Comparison of ENCODE assay signal across 11 mouse cellular contexts in genomic region chr3:97324046-97324445, GRCm38 (mm10). TPM values are rescaled to one million over a fixed set of nuclear protein-coding genes. Genes with fewer than 3 reads are reported as not detected.
DNase-seq lines count a peak whose midpoint lies in the region; ATAC-seq lines count a peak whose summit lies in the region.
"Had no signal": no experiment of that assay in that cellular context is flagged by ENCODE, and none has a peak within 500 bp of the region (broad histone marks: within the 10 kb centered on the region; RNA-seq: fewer than 3 reads in every experiment).

No protein-coding gene starts in this region.

- peak overlapping the region; percentile 17; the same call in 1 of the 2 replicates for H3K4me2 ChIP-seq in hindbrain, embryonic 12.5 days (replicated peaks)
- H3K4me2 ChIP-seq in midbrain, embryonic 14.5 days (ENCODE audit: low read length), result peak overlapping the region; percentile 34
- H3K4me2 ChIP-seq: embryonic facial prominence, embryonic 15.5 days; liver, embryonic 11.5 days had no signal

- no peaks in the 10 kb centered on the region for H3K36me3 ChIP-seq in hindbrain, embryonic 12.5 days
- H3K36me3 ChIP-seq in midbrain, embryonic 14.5 days (ENCODE audit: control insufficient read depth, insufficient read depth, low read length), result no peaks in the 10 kb centered on the region
- H3K36me3 ChIP-seq: embryonic facial prominence, embryonic 15.5 days had no signal

- 35% methylated on average over 17 of the region's 17 CpGs for WGBS in hindbrain, embryonic 12.5 days
- 34% methylated on average over 17 of the region's 17 CpGs for whole genome bisulfite sequencing in midbrain, embryonic 14.5 days

- H3K4me1 ChIP-seq in hindbrain, embryonic 12.5 days, result peaks cover 11% of the 10 kb centered on the region; the same call in 1 of the 2 replicates
- H3K4me1 ChIP-seq in midbrain, embryonic 14.5 days (ENCODE audit: control insufficient read depth, insufficient read depth, low read length), result peaks cover 15% of the 10 kb centered on the region; the same call in 1 of the 2 replicates
- H3K4me1 ChIP-seq: embryonic facial prominence, embryonic 15.5 days had no signal

- DNase-seq in cerebellum, postnatal 10 days, result peak; percentile 37 to 51
- DNase-seq in cerebellum, adult 11-12 months, result no peak
- DNase-seq in Muller cell, postnatal 12 days (ENCODE audit: inconsistent ontology term), result peak; percentile 36
- peak; percentile 49 for DNase-seq in midbrain, embryonic 14.5 days
- no peak for DNase-seq in kidney, adult 8-10 months
- DNase-seq in thymus, postnatal 10 days (ENCODE audit: low spot score in 2 of 2), result no peak
- no peak for DNase-seq in left cerebral cortex, postnatal 14 days (ENCODE audit: low spot score in 2 of 2)
- DNase-seq: gastrocnemius, postnatal 25 days had no signal

- no peaks in the 10 kb centered on the region; the same call in 1 of the 2 replicates for H3K9me3 ChIP-seq in hindbrain, embryonic 12.5 days (replicated peaks)
- no peaks in the 10 kb centered on the region for H3K9me3 ChIP-seq in midbrain, embryonic 14.5 days (ENCODE audit: control insufficient read depth, low read length)
- H3K9me3 ChIP-seq: embryonic facial prominence, embryonic 15.5 days had no signal

- no peaks in the 10 kb centered on the region; the same call in 1 of the 2 replicates for H3K27me3 ChIP-seq in hindbrain, embryonic 12.5 days
- H3K27me3 ChIP-seq in midbrain, embryonic 14.5 days (ENCODE audit: control insufficient read depth, insufficient read depth, low read length), result no peaks in the 10 kb centered on the region
- H3K27me3 ChIP-seq: embryonic facial prominence, embryonic 15.5 days had no signal

- intact Hi-C loops in left cerebral cortex, postnatal 14 days (cut with DNase I), result no loop called here

- H3K27ac ChIP-seq in hindbrain, embryonic 12.5 days, result no peak overlapping the region
- H3K27ac ChIP-seq in midbrain, embryonic 14.5 days (replicated peaks; ENCODE audit: low read depth, low read length), result no peak overlapping the region
- H3K27ac ChIP-seq: embryonic facial prominence, embryonic 15.5 days had no signal

- no peak overlapping the region for H3K4me3 ChIP-seq in hindbrain, embryonic 12.5 days
- no peak overlapping the region for H3K4me3 ChIP-seq in midbrain, embryonic 14.5 days (replicated peaks; ENCODE audit: low read depth, low read length)
- H3K4me3 ChIP-seq: embryonic facial prominence, embryonic 15.5 days had no signal

- ATAC-seq in hindbrain, embryonic 12.5 days (ENCODE audit: low FRiP score), result peak; percentile 75
- no peak for ATAC-seq in midbrain, embryonic 14.5 days (ENCODE audit: low FRiP score, low TSS enrichment)

- H3K9ac ChIP-seq in hindbrain, embryonic 12.5 days, result no peak overlapping the region
- H3K9ac ChIP-seq in midbrain, embryonic 14.5 days (replicated peaks; ENCODE audit: low read length), result no peak overlapping the region
- H3K9ac ChIP-seq: embryonic facial prominence, embryonic 15.5 days had no signal

RNA-seq across cellular contexts. Expression of gene Bcl9, which starts 26.3 kb away (rescaled TPM):
- polyA plus RNA-seq in hindbrain, embryonic 12.5 days (2016; fragmentation: Nextera tagmentation; extraction: Ambion mirVana), result 72.8 and 82.3 TPM in 2 replicates
- 82.5 and 100 TPM in 2 replicates for polyA plus RNA-seq in midbrain, embryonic 14.5 days (2014; fragmentation: Nextera tagmentation; extraction: Ambion mirVana)
- total RNA-seq in left cerebral cortex, postnatal 14 days (2021), result 10 to 100 TPM; 50.6 to 53.3 TPM

Comparison
In these comparisons a context has a peak if more than half of its experiments do, and no peak if none do; other contexts are left out.
1. DNase-seq: peak in cerebellum, postnatal 10 days (2 of 2), Muller cell, postnatal 12 days (single experiment) and midbrain, embryonic 14.5 days (single experiment); none in cerebellum, adult 11-12 months (single experiment), kidney, adult 8-10 months (0 of 2), thymus, postnatal 10 days (0 of 2) and left cerebral cortex, postnatal 14 days (0 of 2).